Mouse (Mus musculus) cerebellum, adult 11 months (tissue): ENCODE data around the gene Rab14.

Experiments
- DNase-seq: peaks from one replicate; pipeline ENCODE4 v3.0.0; 2022

Gene Rab14

GRCm38 (mm10) chr2:35200898-35201668 is at the start of gene Rab14:
Gene Rab14, minus strand, starts transcription at chr2:35201120.
- DNase-seq, result peak; percentile 100

GRCm38 (mm10) chr2:35247763-35248162 is 46.8 kb upstream of the Rab14 start:
- no peak for DNase-seq

- no peak for DNase-seq
Observed at GRCm38 (mm10) chr2:35244241-35244640, 43.3 kb upstream of the Rab14 start.

GRCm38 (mm10) chr2:35235021-35235420 is 34.1 kb upstream of the Rab14 start:
- DNase-seq, result no peak

- DNase-seq, result no peak
Observed at GRCm38 (mm10) chr2:35233898-35234297, 33.0 kb upstream of the Rab14 start.

- no peak for DNase-seq
Observed at GRCm38 (mm10) chr2:35232595-35233445, 31.9 kb upstream of the Rab14 start.

GRCm38 (mm10) chr2:35231871-35232270 is 31.0 kb upstream of the Rab14 start:
- no peak for DNase-seq

GRCm38 (mm10) chr2:35230215-35230614 is 29.3 kb upstream of the Rab14 start:
- DNase-seq, result no peak

- no peak for DNase-seq
Observed at GRCm38 (mm10) chr2:35228145-35228544, 27.2 kb upstream of the Rab14 start.

- DNase-seq, result no peak
Observed at GRCm38 (mm10) chr2:35224285-35224684, 23.4 kb upstream of the Rab14 start.

- DNase-seq, result no peak
Observed at GRCm38 (mm10) chr2:35222822-35223391, 22.0 kb upstream of the Rab14 start.

- DNase-seq, result no peak
Observed at GRCm38 (mm10) chr2:35218736-35219135, 17.8 kb upstream of the Rab14 start.

GRCm38 (mm10) chr2:35216701-35217100 is 15.8 kb upstream of the Rab14 start:
- DNase-seq, result no peak

GRCm38 (mm10) chr2:35215363-35215762 is 14.4 kb upstream of the Rab14 start:
- no peak for DNase-seq

GRCm38 (mm10) chr2:35214881-35215358 is 14.0 kb upstream of the Rab14 start:
- peak; percentile 64 for DNase-seq

- no peak for DNase-seq
Observed at GRCm38 (mm10) chr2:35213345-35213910, 12.5 kb upstream of the Rab14 start.

GRCm38 (mm10) chr2:35211681-35212080 is 10.8 kb upstream of the Rab14 start:
- DNase-seq, result no peak

GRCm38 (mm10) chr2:35208931-35209665 is 8.2 kb upstream of the Rab14 start:
- no peak for DNase-seq

GRCm38 (mm10) chr2:35208054-35208453 is 7.1 kb upstream of the Rab14 start:
- DNase-seq, result no peak

GRCm38 (mm10) chr2:35206761-35207160 is 5.8 kb upstream of the Rab14 start:
- DNase-seq, result no peak

GRCm38 (mm10) chr2:35203729-35204128 is 2.8 kb upstream of the Rab14 start:
- DNase-seq, result no peak
